Mouse (Mus musculus) embryo, embryonic 11 days (tissue): ENCODE data around the gene Ear2.
A peak's percentile ranks its signal among the peaks of the same experiment; 100 is the strongest.
"Not testable (repeated sequence)": the region's sequence is repeated elsewhere in the genome, so short reads cannot be mapped to it uniquely, and the experiment has no call there.

Experiments used
- DNase-seq: peaks from one replicate; pipeline ENCODE4 v3.0.0-alpha.2; 2015

The Ear2 gene

GRCm38 (mm10) chr14:44102354-44102753 lies at the start of gene Ear2:
TSS of gene Ear2 (plus strand) at chr14:44102654.
- DNase-seq: not testable (repeated sequence)

- DNase-seq: peak; percentile 18
Measured at GRCm38 (mm10) chr14:44067879-44068278, 34.6 kb upstream of the Ear2 start.

GRCm38 (mm10) chr14:44070595-44070994 lies 31.9 kb upstream of the Ear2 start:
- not testable (repeated sequence) for DNase-seq

GRCm38 (mm10) chr14:44077785-44078341 lies 24.6 kb upstream of the Ear2 start:
- DNase-seq: not testable (repeated sequence)

- not testable (repeated sequence) for DNase-seq
Measured at GRCm38 (mm10) chr14:44086588-44086987, 15.9 kb upstream of the Ear2 start.

- not testable (repeated sequence) for DNase-seq
Measured at GRCm38 (mm10) chr14:44087535-44087934, 14.9 kb upstream of the Ear2 start.

GRCm38 (mm10) chr14:44091524-44091923 lies 10.9 kb upstream of the Ear2 start:
- not testable (repeated sequence) for DNase-seq

GRCm38 (mm10) chr14:44094445-44094844 lies 8.0 kb upstream of the Ear2 start:
- not testable (repeated sequence) for DNase-seq

- DNase-seq: not testable (repeated sequence)
Measured at GRCm38 (mm10) chr14:44100030-44100429, 2.4 kb upstream of the Ear2 start.

- no peak for DNase-seq
Measured at GRCm38 (mm10) chr14:44110981-44111380, 8.5 kb downstream of the Ear2 start.

- not testable (repeated sequence) for DNase-seq
Measured at GRCm38 (mm10) chr14:44123551-44123950, 21.1 kb downstream of the Ear2 start, which contains the start of gene Gm3327. TSS of gene Gm3327 (plus strand) at chr14:44123851.
